Mouse (Mus musculus) heart, adult 2 months (tissue): ENCODE results near the gene Stat3.

Experiments used
- CTCF ChIP-seq: fragments of 200-600 bp; IDR thresholded peaks from 2 replicates; pipeline ENCODE4 v1.8.1; 2022; ENCODE audit warnings: antibody characterized with exemption, mild to moderate bottlenecking, moderate library complexity
- POLR2A ChIP-seq: fragments of 200-500 bp; IDR thresholded peaks from 2 replicates; pipeline ENCODE4 v1.6.1; 2011; ENCODE audit warnings: mild to moderate bottlenecking, low read depth, low read length, control low read depth; ENCODE audit not compliant: insufficient read depth

DNA sequence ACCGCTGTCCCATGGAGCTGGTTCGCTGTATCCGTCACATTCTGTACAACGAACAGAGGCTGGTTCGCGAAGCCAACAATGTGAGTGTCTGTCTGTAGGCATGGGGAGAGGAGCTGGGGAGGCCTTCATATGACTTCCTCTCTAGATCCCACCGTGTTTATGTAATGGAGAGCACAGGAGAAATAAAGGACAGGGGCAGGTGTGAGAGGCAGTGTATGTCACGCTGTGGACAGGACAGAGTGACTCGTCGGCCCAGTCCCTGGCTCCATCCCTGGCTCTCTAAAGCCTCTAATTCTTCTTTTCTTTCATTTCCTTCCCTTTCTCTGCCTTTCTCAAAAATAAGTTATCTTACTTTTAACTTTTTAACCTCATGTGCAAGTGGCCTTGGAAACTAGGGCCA lies 76.2 kb downstream of the Stat3 start:
- TF ChIP-seq POLR2A, result no peak
- TF ChIP-seq CTCF, result no peak
